Mouse (Mus musculus) layer of hippocampus, postnatal 25 days (tissue): ENCODE results near the gene Megf8. TPM values are rescaled to one million over a fixed set of nuclear protein-coding genes. Genes with fewer than 3 reads are reported as not detected.
"Not testable (repeated sequence)": the region's sequence is repeated elsewhere in the genome, so short reads cannot be mapped to it uniquely, and the experiment has no call there.

Experiments
- DNase-seq, 2 experiments: peaks; one replicate each; pipeline ENCODE4 v3.0.0; 2022; ENCODE audit warnings: mixed read lengths in 2 of 2, low spot score in 1 of 2; ENCODE audit errors: extremely low spot score in 1 of 2
- total RNA-seq, 2 experiments: library from RNA; stranded (reverse); gene quantifications; 2 replicates each; pipeline ENCODE4 v1.2.3; 2021

Megf8 gene
- total RNA-seq, 2 experiments from 2014 or later = 93.9 to 98.8 TPM

- no peak for DNase-seq
Observed at GRCm38 (mm10) chr7:25323219-25323618, 6.3 kb downstream of the Megf8 start.

GRCm38 (mm10) chr7:25325431-25325830 lies 8.5 kb downstream of the Megf8 start:
- DNase-seq = not testable (repeated sequence)

GRCm38 (mm10) chr7:25326233-25326632 lies 9.3 kb downstream of the Megf8 start:
- no peak for DNase-seq

- peak; percentile 28 to 68 for DNase-seq
Observed at GRCm38 (mm10) chr7:25333596-25334307, 16.8 kb downstream of the Megf8 start.

- DNase-seq = no peak
Observed at GRCm38 (mm10) chr7:25334472-25334871, 17.5 kb downstream of the Megf8 start.

- DNase-seq = no peak
Observed at GRCm38 (mm10) chr7:25339329-25339728, 22.4 kb downstream of the Megf8 start.

- peak in 1 of 2 experiments; percentile 16 for DNase-seq
Observed at GRCm38 (mm10) chr7:25341000-25341784, 24.2 kb downstream of the Megf8 start.

GRCm38 (mm10) chr7:25348861-25349260 lies 31.9 kb downstream of the Megf8 start:
- DNase-seq = no peak

- DNase-seq = no peak
Observed at GRCm38 (mm10) chr7:25358721-25359206, 41.8 kb downstream of the Megf8 start.

- DNase-seq = no peak
Observed at GRCm38 (mm10) chr7:25363151-25363550, 46.2 kb downstream of the Megf8 start.

GRCm38 (mm10) chr7:25363632-25364031 lies 46.7 kb downstream of the Megf8 start:
- no peak for DNase-seq

- DNase-seq = no peak
Observed at GRCm38 (mm10) chr7:25365937-25366625, 49.1 kb downstream of the Megf8 start.

GRCm38 (mm10) chr7:25367632-25368293 lies 50.8 kb downstream of the Megf8 start:
- DNase-seq = no peak

GRCm38 (mm10) chr7:25368333-25368732 lies 51.4 kb downstream of the Megf8 start:
- DNase-seq = no peak

- no peak for DNase-seq
Observed at GRCm38 (mm10) chr7:25369058-25369749, 52.2 kb downstream of the Megf8 start, which contains the start of gene Cnfn. Gene Cnfn (minus strand): TSS chr7:25369724.

GRCm38 (mm10) chr7:25372441-25372840 lies 55.5 kb downstream of the Megf8 start:
- DNase-seq = no peak

GRCm38 (mm10) chr7:25376556-25376955 lies 59.6 kb downstream of the Megf8 start:
- peak; percentile 80 to 91 for DNase-seq

- DNase-seq = no peak
Observed at GRCm38 (mm10) chr7:25377100-25377700, 60.2 kb downstream of the Megf8 start.
